Mouse (Mus musculus): Measurements from ENCODE around the gene Znrf1. TPM values are rescaled to one million over a fixed set of nuclear protein-coding genes. Genes with fewer than 3 reads are reported as not detected.
"Not testable (repeated sequence)": the region's sequence is repeated elsewhere in the genome, so short reads cannot be mapped to it uniquely, and the experiment has no call there.

Gene Znrf1
- polyA plus RNA-seq, 1 experiment, result 103 TPM

GRCm38 (mm10) chr8:111628894-111629501, 93.1 kb downstream of the Znrf1 start:
- Histone ChIP-seq H3K4me1 (ENCODE audit: control insufficient read depth, insufficient read depth, low read length) (peaks cover 11% of the 10 kb centered on the region), H3K4me3 (replicated peaks; ENCODE audit: extremely low read depth, low read depth, low read length) (no peak overlapping the region)
- DNase-seq, result no peak
- 77% methylated on average over 19 of the region's 19 CpGs for WGBS
- no peak for TF ChIP-seq POLR2A (IDR thresholded peaks at IDR 0.05; ENCODE audit: borderline replicate concordance, extremely low read depth, low read depth, low read length)
- no peak for TF ChIP-seq CTCF (IDR thresholded peaks at IDR 0.05; ENCODE audit: insufficient read depth, low read length)

GRCm38 (mm10) chr8:111630105-111630521, 94.2 kb downstream of the Znrf1 start, which contains the start of gene Ldhd:
Ldhd (minus strand) TSS chr8:111630374.
- WGBS, result 21% methylated on average over 13 of the region's 13 CpGs
- peak; percentile 60 for DNase-seq
- Histone ChIP-seq H3K4me1 (ENCODE audit: control insufficient read depth, insufficient read depth, low read length) (peaks cover 6% of the 10 kb centered on the region), H3K4me3 (replicated peaks; ENCODE audit: extremely low read depth, low read depth, low read length) (peak within 1 kb of the TSS; percentile 66)
- TF ChIP-seq POLR2A (IDR thresholded peaks at IDR 0.05; ENCODE audit: borderline replicate concordance, extremely low read depth, low read depth, low read length) (peak; percentile 70; the same call in 1 of the 2 replicates), CTCF (IDR thresholded peaks at IDR 0.05; ENCODE audit: insufficient read depth, low read length) (no peak)

GRCm38 (mm10) chr8:111631589-111631988, 95.7 kb downstream of the Znrf1 start:
- H3K4me3 ChIP-seq (replicated peaks; ENCODE audit: extremely low read depth, low read depth, low read length), result no peak overlapping the region
- peaks cover 3% of the 10 kb centered on the region; the same call in 1 of the 2 replicates for H3K4me1 ChIP-seq (ENCODE audit: control insufficient read depth, insufficient read depth, low read length)
- TF ChIP-seq CTCF (IDR thresholded peaks at IDR 0.05; ENCODE audit: insufficient read depth, low read length) (no peak), POLR2A (IDR thresholded peaks at IDR 0.05; ENCODE audit: borderline replicate concordance, extremely low read depth, low read depth, low read length) (no peak)
- no peak for DNase-seq
- 92% methylated on average over 8 of the region's 8 CpGs for WGBS

GRCm38 (mm10) chr8:111632976-111633375, 97.1 kb downstream of the Znrf1 start:
- DNase-seq, result no peak
- TF ChIP-seq POLR2A (IDR thresholded peaks at IDR 0.05; ENCODE audit: borderline replicate concordance, extremely low read depth, low read depth, low read length) (no peak), CTCF (IDR thresholded peaks at IDR 0.05; ENCODE audit: insufficient read depth, low read length) (no peak)
- WGBS, result 97% methylated on average over 3 of the region's 3 CpGs
- Histone ChIP-seq H3K4me1 (ENCODE audit: control insufficient read depth, insufficient read depth, low read length) (peaks cover 3% of the 10 kb centered on the region; the same call in 1 of the 2 replicates), H3K4me3 (replicated peaks; ENCODE audit: extremely low read depth, low read depth, low read length) (no peak overlapping the region)

GRCm38 (mm10) chr8:111638086-111638485, 102.2 kb downstream of the Znrf1 start:
- Histone ChIP-seq H3K4me3 (replicated peaks; ENCODE audit: extremely low read depth, low read depth, low read length) (no peak overlapping the region), H3K4me1 (ENCODE audit: control insufficient read depth, insufficient read depth, low read length) (peaks cover 5% of the 10 kb centered on the region)
- TF ChIP-seq POLR2A (IDR thresholded peaks at IDR 0.05; ENCODE audit: borderline replicate concordance, extremely low read depth, low read depth, low read length) (no peak), CTCF (IDR thresholded peaks at IDR 0.05; ENCODE audit: insufficient read depth, low read length) (no peak)
- no peak for DNase-seq

GRCm38 (mm10) chr8:111641064-111641463, 105.2 kb downstream of the Znrf1 start:
- no peak for DNase-seq
- TF ChIP-seq POLR2A (IDR thresholded peaks at IDR 0.05; ENCODE audit: borderline replicate concordance, extremely low read depth, low read depth, low read length), result no peak
- no peak for TF ChIP-seq CTCF (IDR thresholded peaks at IDR 0.05; ENCODE audit: insufficient read depth, low read length)
- WGBS, result 90% methylated on average over 2 of the region's 2 CpGs
- peaks cover 5% of the 10 kb centered on the region for H3K4me1 ChIP-seq (ENCODE audit: control insufficient read depth, insufficient read depth, low read length)
- no peak overlapping the region for H3K4me3 ChIP-seq (replicated peaks; ENCODE audit: extremely low read depth, low read depth, low read length)

GRCm38 (mm10) chr8:111642496-111642895, 106.6 kb downstream of the Znrf1 start:
- TF ChIP-seq CTCF (IDR thresholded peaks at IDR 0.05; ENCODE audit: insufficient read depth, low read length) (no peak), POLR2A (IDR thresholded peaks at IDR 0.05; ENCODE audit: borderline replicate concordance, extremely low read depth, low read depth, low read length) (no peak)
- peaks cover 5% of the 10 kb centered on the region for H3K4me1 ChIP-seq (ENCODE audit: control insufficient read depth, insufficient read depth, low read length)
- WGBS, result 12% methylated on average over 5 of the region's 5 CpGs
- H3K4me3 ChIP-seq (replicated peaks; ENCODE audit: extremely low read depth, low read depth, low read length), result peak overlapping the region; percentile 34
- no peak for DNase-seq

- Histone ChIP-seq H3K4me3 (replicated peaks; ENCODE audit: extremely low read depth, low read depth, low read length) (peak overlapping the region; percentile 91), H3K4me1 (ENCODE audit: control insufficient read depth, insufficient read depth, low read length) (peaks cover 5% of the 10 kb centered on the region)
- TF ChIP-seq POLR2A (IDR thresholded peaks at IDR 0.05; ENCODE audit: borderline replicate concordance, extremely low read depth, low read depth, low read length), result no peak
- 5% methylated on average over 5 of the region's 5 CpGs for WGBS
- no peak for DNase-seq
These were observed 107.0 kb downstream of the Znrf1 start for GRCm38 (mm10) chr8:111642939-111643263.

GRCm38 (mm10) chr8:111643264-111644141, 107.6 kb downstream of the Znrf1 start, which contains the start of gene Zfp1:
Zfp1 (plus strand) TSS chr8:111643401.
- H3K4me3 ChIP-seq (replicated peaks; ENCODE audit: extremely low read depth, low read depth, low read length), result peak within 1 kb of the TSS; percentile 91
- peak; percentile 90 for DNase-seq
- peaks cover 5% of the 10 kb centered on the region for H3K4me1 ChIP-seq (ENCODE audit: control insufficient read depth, insufficient read depth, low read length)
- WGBS, result under 1% methylated on average over 75 of the region's 75 CpGs
- no peak for TF ChIP-seq CTCF (IDR thresholded peaks at IDR 0.05; ENCODE audit: insufficient read depth, low read length)
- TF ChIP-seq POLR2A (IDR thresholded peaks at IDR 0.05; ENCODE audit: borderline replicate concordance, extremely low read depth, low read depth, low read length), result peak; percentile 57

- WGBS, result 32% methylated on average over 12 of the region's 12 CpGs
- peak overlapping the region; percentile 91 for H3K4me3 ChIP-seq (replicated peaks; ENCODE audit: extremely low read depth, low read depth, low read length)
- not testable (repeated sequence) for DNase-seq; H3K4me1 ChIP-seq (ENCODE audit: control insufficient read depth, insufficient read depth, low read length)
These were observed 108.6 kb downstream of the Znrf1 start for GRCm38 (mm10) chr8:111644286-111645051.
